Mouse (Mus musculus): ENCODE measurements at regions not wholly inside any gene's neighbourhood (a gene's known extent, or its start where the extent isn't known, plus 50 kb on each side); places are given as distances from the start of the nearest gene placed in this dataset.

DNA sequence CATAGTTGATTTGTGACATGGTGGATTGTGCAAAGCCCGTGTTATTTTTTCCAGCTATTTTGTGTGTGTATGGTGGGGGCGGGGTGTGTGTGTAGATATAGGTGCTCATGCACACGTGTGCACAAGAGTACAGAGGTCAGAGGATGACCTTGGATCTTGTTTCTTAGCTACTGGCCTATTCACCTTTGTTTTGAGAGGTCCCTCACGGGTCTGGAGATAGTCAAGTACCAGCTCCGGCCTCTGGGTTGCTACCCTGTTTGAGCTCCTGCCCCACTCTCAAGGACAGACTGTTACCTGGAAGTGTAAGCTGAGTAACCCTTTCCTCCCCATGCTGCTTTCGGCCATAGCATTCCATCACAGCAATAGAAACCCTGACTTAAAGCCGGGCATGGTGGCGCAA, 138.0 kb downstream of the Fam43a start:
- ATAC-seq: no peak

DNA sequence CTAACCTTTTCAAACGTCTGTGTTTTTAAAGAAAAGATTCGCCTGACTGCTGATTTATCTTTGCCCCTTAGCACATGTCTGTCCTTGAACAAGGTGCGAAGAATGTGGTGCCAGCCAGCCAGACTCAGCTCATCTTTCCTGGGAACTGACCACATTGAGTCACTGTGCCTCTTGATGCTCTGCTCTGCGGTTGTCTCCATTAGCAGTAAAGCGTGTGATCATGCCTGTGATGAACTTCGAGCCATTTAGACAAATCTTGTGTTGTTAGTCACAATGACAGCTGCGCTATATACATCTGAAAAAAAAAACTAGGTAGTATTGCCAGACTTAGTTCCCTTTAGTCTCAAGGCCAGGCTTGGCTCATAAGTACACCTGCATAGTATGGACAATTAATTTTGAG, 140.1 kb downstream of the Fam43a start:
- no peak for ATAC-seq

DNA sequence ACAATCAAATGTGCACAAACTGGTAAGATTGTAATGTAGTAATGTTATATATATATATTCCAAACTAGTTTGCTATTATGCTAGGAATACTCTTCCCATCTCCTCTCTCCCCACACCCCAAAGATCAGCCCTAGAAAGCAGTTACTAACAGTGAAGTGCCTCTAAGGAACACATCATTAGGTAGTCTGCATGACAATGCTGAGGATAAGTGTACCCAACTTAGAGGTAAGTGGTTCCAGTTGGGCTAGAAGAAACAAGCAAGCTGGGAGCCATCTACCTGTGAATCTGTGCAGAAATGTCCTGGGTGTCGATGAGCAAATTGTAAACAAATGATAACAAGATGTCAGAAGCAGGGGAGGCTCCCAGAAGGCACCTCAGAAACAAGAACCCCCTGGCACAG, 141.7 kb downstream of the Fam43a start:
- no peak for ATAC-seq

DNA sequence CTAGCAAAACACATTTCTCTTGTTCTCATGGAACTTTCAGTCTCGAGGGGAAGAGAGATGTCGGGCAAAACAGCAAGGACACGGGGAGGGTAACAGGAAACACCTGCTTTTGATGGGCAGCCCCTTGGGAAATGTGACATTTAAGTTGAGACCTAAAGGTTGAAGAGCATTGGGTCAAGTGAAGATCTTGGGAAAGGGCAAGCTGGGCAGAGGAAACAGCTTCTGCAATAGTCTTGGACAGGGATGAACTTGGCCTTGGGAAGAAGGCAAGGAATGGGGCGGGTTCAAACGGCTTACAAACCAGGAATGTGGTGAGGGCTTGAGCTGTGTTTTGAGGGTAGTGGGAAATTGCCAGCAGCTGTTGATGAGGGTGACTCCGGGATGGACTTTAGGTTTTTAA, 143.0 kb downstream of the Fam43a start:
- no peak for ATAC-seq

DNA sequence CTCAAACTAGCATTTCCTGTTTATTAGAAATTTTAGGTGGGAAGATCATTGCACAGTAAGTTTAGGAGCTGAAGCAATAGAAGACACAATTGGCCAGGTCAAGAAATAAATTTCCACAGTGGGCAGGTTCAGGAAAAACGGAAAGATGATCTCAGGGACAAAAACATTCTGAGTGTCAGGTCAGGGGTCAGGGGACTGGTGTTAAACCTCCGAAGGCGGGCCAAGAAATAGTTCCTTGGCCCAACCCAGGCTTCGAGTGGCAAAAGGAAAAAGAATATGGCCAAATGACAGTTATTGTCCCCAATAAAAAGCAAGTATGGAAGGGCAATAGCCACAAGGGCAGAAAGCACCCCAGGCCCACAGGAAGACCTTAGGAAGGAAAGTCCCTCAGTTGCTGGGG, 144.0 kb downstream of the Fam43a start:
- no peak for ATAC-seq

DNA sequence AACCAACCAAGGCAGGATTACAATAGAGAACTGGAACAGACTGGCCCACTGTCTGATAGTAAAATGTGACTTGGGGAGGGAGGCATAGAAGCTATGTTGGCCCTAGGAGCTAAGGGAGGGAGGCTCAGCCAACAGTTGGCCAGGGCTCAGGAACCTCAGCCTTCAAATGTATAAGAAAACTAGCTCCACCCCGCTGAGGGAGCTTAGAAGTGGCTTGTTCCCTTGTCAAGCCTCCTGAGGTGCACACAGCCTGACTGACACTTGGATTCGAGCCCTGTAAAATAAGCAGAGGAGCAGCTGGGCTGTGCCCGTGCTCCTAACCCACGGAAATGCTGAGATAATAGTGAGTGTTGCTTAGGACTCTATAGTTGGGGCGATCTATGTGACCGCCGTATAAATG, 144.7 kb downstream of the Fam43a start:
- ATAC-seq: no peak

DNA sequence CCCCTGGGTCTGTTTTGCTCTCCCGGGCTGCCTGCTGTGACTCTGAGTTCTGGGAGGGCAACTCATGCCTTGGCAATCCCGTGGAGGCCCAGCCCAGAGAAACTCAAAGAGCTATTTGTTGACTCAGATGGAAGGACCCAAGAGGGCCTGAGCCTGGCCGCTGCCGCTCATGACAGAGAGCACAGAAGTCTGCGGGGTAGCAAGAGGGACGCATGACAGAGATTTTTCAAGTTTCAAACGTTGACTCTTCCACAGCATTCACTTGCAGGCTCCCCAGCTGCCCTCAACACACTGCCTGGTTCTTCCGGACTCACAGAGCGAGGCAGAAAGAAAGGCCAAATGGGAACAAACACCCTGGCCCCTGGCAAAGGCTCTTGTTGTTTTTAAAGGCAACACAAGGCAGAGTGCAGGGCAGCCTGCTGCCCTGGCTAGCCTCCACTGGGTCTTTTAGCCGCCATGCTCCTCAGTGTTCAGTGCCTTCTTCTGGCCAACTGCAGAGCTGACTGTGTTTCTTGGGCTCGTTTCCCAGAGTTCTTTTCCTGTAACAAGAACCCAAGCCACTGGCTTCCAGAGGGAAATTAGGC, 146.2 kb downstream of the Fam43a start:
- no peak for ATAC-seq

DNA sequence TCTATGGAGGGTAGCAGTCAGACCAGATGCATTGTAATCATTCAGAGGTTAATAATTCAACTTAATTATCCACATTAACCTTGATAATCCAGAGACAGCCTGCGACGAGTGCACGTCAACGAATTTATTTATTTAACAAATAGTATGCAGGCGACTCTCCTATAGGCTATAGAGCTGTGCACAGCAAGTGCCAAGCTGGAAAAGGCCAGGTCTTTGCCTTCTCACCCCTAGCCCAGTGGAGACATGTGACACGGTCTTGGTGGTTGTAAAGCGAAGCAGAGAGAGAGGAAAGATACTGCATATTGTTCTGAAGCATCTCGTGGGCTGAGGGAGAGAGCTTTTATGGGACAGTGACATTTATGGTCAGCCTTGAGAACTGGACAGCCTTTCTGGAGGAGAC, 146.7 kb downstream of the Fam43a start:
- no peak for ATAC-seq

DNA sequence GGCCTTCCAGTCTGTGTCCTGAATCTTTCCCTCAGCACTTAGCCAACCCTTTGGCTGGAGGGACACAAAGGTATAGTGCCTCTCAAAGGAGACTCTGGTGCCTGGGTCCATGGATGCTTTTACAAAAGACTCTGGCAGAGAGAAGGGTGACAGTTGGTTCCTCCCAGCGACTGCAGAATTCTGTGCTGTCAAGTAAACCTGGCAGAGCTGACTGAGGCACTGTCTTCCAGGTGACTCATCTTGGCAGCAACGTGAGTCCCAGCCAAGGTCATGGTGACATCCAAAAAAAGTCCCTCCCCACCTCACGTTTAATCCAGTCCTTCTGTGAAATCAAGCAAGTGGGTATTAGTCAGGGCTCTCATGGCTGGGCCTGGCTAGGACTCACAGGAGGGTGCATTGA, 150.3 kb downstream of the Fam43a start:
- no peak for ATAC-seq

DNA sequence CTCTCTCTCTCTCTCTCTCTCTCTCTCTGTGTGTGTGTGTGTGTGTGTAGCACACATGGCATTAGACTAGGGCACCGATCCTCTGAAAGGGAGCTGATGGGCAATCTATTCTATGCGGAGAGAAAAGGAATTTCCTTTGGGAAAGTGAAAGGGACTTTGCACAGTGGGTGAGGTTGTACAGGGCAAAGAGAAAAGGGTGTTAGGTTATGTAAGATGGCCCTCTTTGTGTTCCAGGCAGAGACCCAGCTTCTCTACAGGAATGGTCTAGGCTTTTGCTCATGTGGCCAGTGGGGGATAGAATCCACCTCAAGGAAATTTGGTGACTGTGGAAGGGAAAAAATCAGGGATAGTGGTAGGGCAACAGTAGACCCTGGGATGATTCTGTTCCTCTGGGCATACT, 156.2 kb downstream of the Fam43a start:
- no peak for ATAC-seq

DNA sequence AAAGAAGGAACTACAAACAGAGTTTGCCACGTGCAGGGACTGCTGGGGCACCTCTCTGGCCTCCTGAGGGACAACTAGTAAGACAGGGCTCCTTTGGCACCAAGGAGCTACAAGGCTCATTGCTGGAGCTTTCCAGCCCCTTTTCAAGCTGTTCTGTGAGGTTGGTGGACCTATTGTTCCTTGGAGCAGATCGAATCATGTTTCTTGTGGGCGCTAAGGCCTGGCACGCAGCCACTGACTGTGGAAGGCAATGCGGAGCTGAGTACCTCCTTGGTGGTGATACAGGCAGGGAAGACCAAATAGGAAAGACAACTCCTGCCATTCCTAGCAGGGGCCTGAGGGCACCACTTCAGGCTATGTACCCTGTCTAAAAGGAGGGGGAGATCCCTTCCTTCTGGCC, 157.2 kb downstream of the Fam43a start:
- no peak for ATAC-seq

DNA sequence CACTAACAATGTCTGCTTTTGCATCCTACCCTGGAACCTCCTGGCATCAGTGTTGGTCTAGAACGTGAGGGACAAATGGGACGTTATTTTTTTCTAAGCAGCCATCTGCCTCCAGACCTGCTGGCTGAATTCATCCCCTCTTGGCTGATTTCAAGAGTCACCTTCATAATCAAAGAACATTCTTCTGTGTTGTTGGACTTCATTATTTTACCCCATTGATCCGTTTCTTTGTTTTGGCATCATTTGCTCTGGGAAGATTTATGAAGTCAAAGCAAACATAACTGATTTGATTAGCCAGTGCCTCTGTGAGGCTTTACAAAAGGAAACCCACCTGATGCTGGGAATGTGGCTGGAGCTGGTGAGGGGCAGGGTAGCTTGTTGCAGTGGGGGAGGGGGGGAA, 158.0 kb downstream of the Fam43a start:
- ATAC-seq: no peak

DNA sequence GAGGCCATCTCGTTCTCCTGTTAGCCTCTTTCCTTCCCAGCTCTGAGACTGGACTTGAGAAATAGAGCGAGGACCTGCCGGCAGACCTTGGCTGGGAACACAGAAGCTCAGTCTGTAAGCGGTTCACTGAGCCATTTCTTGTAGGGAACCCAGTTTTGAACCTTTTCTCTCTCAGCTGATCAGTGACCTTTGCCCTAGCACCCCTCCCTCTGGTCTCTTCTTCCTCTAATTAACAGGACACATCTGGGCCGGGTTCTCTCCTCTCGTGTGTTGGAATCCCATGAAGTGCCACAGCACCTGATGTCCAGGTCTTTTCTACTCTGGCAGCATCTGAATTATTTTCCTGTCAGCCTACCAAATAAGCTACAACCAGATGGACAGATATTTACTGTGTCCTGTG, 158.5 kb downstream of the Fam43a start:
- ATAC-seq: no peak

DNA sequence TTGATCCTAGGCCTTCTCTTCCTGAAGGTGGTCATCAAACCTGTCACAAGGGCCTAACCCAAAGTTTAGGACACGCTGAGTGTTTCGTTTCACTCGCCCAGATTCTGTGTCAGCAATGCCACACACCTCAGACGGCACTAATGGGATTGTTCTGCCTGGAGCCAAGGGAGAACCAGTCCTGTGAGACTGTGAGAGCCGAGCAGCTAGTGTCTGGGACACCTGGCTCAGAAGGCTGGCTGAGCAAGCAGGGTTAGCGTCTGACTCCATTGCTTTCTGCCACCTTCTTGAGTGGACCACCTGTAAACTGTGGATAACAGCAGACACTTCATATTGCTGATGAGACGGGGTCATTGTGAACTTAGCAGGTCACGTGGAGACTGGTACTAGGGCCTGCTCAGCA, 160.0 kb downstream of the Fam43a start:
- no peak for ATAC-seq

DNA sequence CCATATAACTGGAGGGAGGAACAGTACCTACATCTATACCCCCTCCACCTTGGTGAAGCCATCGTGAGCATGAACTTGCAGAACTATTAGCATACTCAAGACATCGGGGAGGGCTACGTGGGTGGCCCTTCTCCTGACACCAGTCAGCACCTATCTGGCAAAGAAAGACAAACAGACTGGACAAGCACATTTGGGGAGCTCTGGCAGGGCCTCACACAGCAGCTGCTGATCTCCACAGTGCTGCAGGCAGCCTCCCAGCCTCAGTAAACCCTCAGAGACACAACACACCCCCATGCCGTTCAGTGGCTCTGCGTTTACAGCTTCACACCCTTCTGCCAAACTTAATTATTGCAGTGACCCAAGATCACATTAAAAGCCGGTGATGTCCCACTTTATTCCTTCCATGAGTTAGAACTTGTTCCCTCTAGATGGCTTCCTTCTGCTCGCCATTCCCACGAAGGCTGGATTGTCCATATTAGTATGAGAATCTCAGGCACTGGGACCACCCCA, 161.7 kb downstream of the Fam43a start:
- no peak for ATAC-seq

DNA sequence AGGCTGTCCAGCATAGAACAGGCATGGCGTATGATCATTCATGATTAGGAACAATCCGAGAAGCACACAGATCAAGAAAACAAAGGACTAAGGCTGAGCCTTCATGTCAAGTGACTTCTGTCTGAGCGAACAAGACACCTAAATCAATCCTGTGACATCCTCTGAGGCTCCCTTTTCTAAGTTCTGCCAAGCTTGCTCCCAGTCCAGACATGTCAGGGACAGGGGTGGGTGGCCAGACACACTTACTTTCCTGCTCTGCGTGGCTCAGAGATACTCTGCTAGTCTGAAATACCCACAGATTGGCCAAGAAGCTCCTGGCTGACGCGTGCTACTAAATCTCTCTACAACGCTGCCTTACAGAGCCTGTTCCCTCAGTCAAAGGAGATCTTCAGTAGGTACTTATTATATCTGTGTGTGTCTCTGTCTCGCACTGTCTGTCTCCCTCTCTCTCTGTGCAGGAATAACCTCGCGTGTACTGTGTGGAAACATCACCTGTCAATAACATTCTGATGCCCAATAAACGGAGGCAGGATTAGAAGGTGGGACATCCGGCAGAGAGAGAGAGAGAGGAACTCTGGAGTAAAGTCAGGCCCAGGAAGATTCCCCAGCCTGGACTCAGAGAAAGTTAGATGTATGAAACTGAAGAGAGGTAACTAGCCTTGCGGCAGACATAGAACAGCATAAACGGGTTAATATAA, 163.5 kb downstream of the Fam43a start:
- ATAC-seq: no peak

DNA sequence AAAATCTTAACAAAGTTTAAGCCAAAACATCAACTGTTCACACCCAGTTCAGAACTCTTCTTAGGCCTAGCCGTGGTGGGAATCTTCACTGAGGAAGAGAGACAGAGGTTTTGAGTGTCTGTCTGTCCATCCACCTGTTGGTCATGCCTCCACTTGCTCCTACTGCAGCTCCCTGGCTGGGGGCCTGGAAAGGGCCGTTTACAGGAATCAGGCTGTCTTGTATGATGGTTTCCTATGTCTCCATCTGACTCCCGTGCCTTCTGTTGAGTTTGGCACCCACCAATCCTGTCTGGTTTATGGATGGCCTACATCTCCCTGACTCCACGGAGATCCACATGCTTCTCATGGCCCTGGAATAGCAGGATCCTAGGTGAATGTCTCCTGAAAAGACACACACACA, 166.1 kb downstream of the Fam43a start:
- no peak for ATAC-seq

DNA sequence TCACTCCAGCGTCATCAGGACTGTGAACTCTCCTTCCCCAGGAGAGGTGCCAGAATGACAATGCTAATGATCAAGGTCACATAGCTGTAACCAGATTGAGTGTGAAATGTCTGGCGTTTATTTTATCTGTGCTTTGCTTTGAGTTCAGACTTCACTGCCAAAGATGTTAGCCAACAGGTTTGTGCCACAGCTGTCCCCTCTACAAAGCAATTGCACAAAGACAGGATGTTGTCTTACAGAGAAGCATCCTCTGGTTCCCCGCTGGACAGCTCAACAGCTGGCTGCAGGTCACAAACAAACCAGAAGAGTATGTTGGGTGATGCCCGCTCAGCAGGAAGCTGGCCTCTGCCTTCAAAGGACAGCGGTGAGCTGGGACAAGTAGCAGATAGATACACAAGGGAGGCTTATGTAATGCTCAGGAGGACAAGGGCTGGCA, 169.5 kb downstream of the Fam43a start:
- peak; percentile 56 for ATAC-seq

DNA sequence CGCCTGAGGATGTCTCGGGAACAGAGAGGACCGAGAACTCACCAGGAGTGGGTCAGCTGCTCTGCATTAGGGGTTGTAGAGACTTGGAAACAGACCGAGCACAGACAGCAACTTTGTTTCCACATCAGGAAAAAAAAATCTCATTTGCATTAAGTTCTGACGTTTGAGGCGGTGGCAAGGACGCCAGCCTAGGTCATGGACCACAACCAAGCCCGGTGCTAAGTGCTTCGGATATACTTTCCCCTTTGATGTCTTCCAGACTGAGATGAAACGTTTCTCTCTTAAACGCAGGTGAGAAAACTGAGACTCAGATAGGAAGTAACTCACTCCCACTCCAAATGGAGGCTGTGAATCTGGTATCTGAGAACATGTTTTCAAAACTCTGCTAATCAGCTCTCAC, 169.9 kb downstream of the Fam43a start:
- ATAC-seq: peak; percentile 86

DNA sequence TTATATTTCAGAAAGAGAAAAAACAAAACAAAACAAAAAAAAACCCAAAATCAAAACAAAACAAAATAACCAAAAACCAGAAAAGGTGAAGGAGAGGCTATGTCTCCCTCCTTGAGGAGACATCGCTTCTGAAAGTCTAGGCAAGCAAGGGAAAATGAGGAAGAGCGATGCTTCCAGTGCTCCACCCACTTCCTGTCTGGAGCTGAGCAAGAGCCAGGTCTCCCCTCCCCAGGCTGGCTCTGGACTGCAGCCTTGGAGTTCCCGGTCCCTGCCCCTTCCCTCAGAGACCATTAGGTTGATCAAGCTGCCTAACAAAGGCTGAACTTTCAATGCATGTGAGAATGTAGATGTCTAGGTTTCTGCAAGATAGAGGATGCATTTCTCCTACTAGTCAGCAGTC, 173.3 kb downstream of the Fam43a start:
- ATAC-seq: no peak

DNA sequence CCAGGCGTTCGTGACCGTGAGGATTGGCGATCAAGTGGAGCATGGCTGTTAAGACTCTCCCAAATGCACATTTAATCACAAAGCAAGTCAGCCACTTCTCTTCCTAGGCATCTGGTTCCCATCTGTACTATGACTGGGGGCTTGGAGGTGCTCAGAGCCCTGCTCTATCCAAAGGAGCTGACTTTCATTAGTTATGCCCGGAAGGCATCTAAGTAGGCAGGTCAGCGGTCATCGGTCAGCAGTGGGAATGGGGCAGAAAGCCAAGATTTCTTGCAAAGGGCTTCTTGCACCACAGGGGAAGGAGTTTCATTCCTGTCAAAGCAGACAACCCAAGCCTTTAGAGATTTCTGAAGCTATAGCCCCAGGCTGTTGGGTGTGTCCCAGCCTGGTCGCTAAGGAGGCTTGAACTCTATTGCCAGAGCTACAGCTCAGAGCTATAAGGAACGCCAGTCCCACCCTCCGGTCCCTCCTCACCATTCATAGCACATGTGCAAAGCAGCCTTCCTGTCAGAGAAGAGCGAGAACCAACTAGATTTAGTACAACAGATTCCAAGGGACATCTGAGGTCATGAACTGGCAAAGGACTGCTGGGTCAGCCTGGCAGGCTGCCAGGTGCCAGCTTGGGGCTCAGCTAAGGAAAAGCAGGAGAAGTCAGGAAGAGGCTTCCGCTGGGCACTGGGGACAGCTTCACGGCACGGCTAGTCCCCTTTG, 175.6 kb downstream of the Fam43a start:
- no peak for ATAC-seq

DNA sequence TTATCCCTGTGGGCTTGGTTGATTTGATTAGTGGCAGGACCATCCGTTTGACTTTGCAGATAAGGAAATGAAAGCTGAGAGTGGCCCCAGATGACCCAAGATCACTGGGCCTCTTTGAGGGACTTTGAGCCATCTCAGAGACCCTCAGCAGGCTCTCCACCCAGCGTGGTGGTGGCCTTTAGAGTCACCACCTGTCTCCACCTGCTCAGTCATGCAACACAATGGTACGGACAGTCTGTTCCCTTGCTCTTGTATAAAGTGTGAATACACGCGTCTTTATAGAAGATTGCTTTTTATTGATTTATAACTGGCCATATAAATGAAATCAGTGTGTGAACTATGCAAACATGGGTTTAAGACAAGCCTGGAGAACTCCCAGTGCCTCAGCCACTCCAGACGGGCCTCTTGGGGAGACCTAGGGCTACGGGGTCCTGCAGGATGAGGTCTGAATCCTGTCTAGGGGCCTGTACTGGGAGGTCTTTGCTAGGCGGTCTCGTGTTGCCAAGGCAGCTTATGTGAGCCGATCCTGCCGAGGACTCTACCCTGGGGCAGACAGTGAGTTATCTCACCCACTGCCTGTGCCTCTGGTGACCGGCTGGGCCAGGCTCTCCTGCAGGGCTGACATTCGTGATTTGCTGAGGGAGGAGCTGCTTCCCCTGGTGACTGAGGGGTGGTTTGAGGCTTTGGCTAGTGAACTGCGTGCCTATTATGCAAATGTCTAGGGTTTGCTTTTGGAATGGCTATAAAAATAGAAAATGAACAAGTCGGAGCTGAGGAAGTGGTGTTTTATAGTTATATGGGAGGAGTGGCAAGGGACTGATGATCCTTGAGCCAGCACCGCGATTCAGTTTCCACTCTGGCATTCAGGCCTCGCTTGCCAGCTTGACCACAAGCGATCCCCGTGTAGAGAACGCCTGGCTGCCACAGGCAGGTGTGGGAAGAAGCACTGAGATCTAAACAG, 176.5 kb downstream of the Fam43a start:
- ATAC-seq: no peak

DNA sequence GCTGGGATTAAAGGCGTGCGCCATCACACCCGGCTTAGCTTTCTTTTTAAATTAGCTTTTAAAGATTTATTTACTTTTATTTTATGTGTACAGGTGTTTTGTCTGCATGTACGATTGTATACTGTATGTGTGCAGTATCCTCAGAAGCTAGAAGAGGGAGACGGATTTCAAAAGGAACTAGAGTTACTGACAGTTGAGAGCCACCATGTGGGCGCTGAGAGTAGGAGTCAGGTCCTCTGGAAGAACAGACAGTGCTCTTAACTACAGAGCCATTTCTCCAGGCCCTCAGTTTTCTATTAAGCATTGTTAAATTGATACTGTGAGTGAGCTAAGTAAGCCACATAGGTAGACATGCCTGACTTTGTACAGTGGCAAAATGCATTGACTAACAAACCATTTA, 177.9 kb downstream of the Fam43a start:
- no peak for ATAC-seq
